Mouse (Mus musculus) liver, postnatal 0 days (tissue): ENCODE data around the gene Cmklr1. TPM values are rescaled to one million over a fixed set of nuclear protein-coding genes. Genes with fewer than 3 reads are reported as not detected.

ENCODE experiments used
- ATAC-seq: fragments of 200-750 bp; cut with Nextera tagmentation; 2 replicates; pipeline ENCODE4 v1.8.0; 2017; ENCODE audit warnings: mild to moderate bottlenecking, moderate library complexity
- DNase-seq: peaks from one replicate; pipeline ENCODE4 v3.0.0-alpha.2; 2016
- H3K27ac ChIP-seq: fragments of 300-500 bp; sonication (generic); 2 replicates; pipeline ENCODE4 v1.5.1; 2014; ENCODE audit warnings: antibody characterized with exemption, moderate library complexity, mild to moderate bottlenecking, low read depth
- H3K27me3 ChIP-seq: fragments of 300-500 bp; sonication (generic); 2 replicates; pipeline ENCODE4 v1.6.1; 2014; ENCODE audit warnings: low read length, control low read depth, mixed read lengths; ENCODE audit not compliant: insufficient read depth
- H3K36me3 ChIP-seq: fragments of 300-500 bp; sonication (generic); replicated peaks from 2 replicates; pipeline ENCODE4 v1.6.1; 2014; ENCODE audit warnings: mild to moderate bottlenecking, control low read depth, low read length, moderate library complexity, mixed read lengths; ENCODE audit not compliant: insufficient read depth
- H3K4me1 ChIP-seq: fragments of 300-500 bp; sonication (generic); 2 replicates; pipeline ENCODE4 v1.6.1; 2014; ENCODE audit warnings: antibody characterized with exemption, mild to moderate bottlenecking, control low read depth; ENCODE audit not compliant: insufficient read depth
- H3K4me2 ChIP-seq: fragments of 300-500 bp; sonication (generic); 2 replicates; pipeline ENCODE4 v1.6.1; 2014; ENCODE audit warnings: low read depth, mild to moderate bottlenecking, low read length, moderate library complexity, mixed read lengths
- H3K4me3 ChIP-seq: fragments of 300-500 bp; sonication (generic); 2 replicates; pipeline ENCODE4 v1.5.1; 2014; ENCODE audit warnings: low read depth, low read length
- H3K9ac ChIP-seq: fragments of 300-500 bp; sonication (generic); replicated peaks from 2 replicates; pipeline ENCODE4 v1.6.1; 2014; ENCODE audit warnings: mild to moderate bottlenecking, moderate library complexity
- H3K9me3 ChIP-seq: fragments of 300-500 bp; sonication (generic); 2 replicates; pipeline ENCODE4 v1.6.1; 2016; ENCODE audit warnings: mild to moderate bottlenecking, control low read depth, low read length, mixed read lengths
- CTCF ChIP-seq: sonication (generic); IDR thresholded peaks from 2 replicates; pipeline ENCODE4 v1.5.1; 2016; ENCODE audit warnings: antibody characterized with exemption, low read depth
- EP300 ChIP-seq: IDR thresholded peaks from 2 replicates; pipeline ENCODE4 v1.6.1; 2016; ENCODE audit warnings: antibody characterized with exemption, low read depth, mild to moderate bottlenecking
- WGBS: fragments of 180-500 bp; shearing (Covaris S2); extraction: QIAGEN DNeasy Blood & Tissue Kit; methylation state at CpG from one replicate; pipeline ENCODE4 v1.1.7; 2014; ENCODE audit not compliant: insufficient replicate concordance; 5-methylcytosine and 5-hydroxymethylcytosine counted together
- polyA plus RNA-seq: library from polyadenylated mRNA; unstranded; fragments of >200 nt; fragmentation: Nextera tagmentation; extraction: Ambion mirVana; gene quantifications from 2 replicates; pipeline ENCODE4 v1.2.1, GENCODE M21; 2015

Cmklr1 gene
- polyA plus RNA-seq, 1 experiment from 2014 or later: 3.5 TPM

GRCm38 (mm10) chr5:113609891-113610290, 40.3 kb downstream of the Cmklr1 start:
- Histone ChIP-seq H3K4me2 (no peak overlapping the region), H3K9me3 (no peaks in the 10 kb centered on the region), H3K27me3 (no peaks in the 10 kb centered on the region), H3K9ac (no peak overlapping the region), H3K36me3 (no peaks in the 10 kb centered on the region), H3K27ac (no peak overlapping the region), H3K4me1 (no peaks in the 10 kb centered on the region), H3K4me3 (no peak overlapping the region)
- DNase-seq: no peak
- no peak for ATAC-seq
- WGBS: 63% methylated on average over 5 of the region's 5 CpGs
- TF ChIP-seq CTCF: no peak
- no peak for TF ChIP-seq EP300

GRCm38 (mm10) chr5:113608511-113608910, 41.7 kb downstream of the Cmklr1 start:
- ATAC-seq: no peak
- H3K4me3 ChIP-seq: no peak overlapping the region
- no peak for TF ChIP-seq CTCF
- no peak for TF ChIP-seq EP300
- H3K36me3 ChIP-seq: no peaks in the 10 kb centered on the region
- WGBS: 65% methylated on average over 8 of the region's 8 CpGs
- H3K27me3 ChIP-seq: no peaks in the 10 kb centered on the region
- no peak overlapping the region for H3K9ac ChIP-seq
- H3K4me2 ChIP-seq: no peak overlapping the region
- no peak overlapping the region for H3K27ac ChIP-seq
- DNase-seq: no peak
- no peaks in the 10 kb centered on the region for H3K4me1 ChIP-seq
- no peaks in the 10 kb centered on the region for H3K9me3 ChIP-seq

GRCm38 (mm10) chr5:113607941-113608431, 42.2 kb downstream of the Cmklr1 start:
- Histone ChIP-seq H3K36me3 (no peaks in the 10 kb centered on the region), H3K27ac (no peak overlapping the region), H3K4me3 (no peak overlapping the region), H3K4me2 (no peak overlapping the region), H3K9ac (no peak overlapping the region), H3K27me3 (no peaks in the 10 kb centered on the region), H3K9me3 (no peaks in the 10 kb centered on the region), H3K4me1 (no peaks in the 10 kb centered on the region)
- WGBS: 22% methylated on average over 13 of the region's 13 CpGs
- DNase-seq: no peak
- no peak for ATAC-seq
- TF ChIP-seq EP300 (no peak), CTCF (no peak)

GRCm38 (mm10) chr5:113606961-113607785, 43.1 kb downstream of the Cmklr1 start:
- WGBS: 55% methylated on average over 8 of the region's 8 CpGs
- no peak overlapping the region for H3K9ac ChIP-seq
- H3K36me3 ChIP-seq: no peaks in the 10 kb centered on the region
- no peak overlapping the region for H3K4me2 ChIP-seq
- H3K27ac ChIP-seq: no peak overlapping the region
- DNase-seq (no peak), ATAC-seq (no peak)
- no peaks in the 10 kb centered on the region for H3K27me3 ChIP-seq
- no peaks in the 10 kb centered on the region for H3K4me1 ChIP-seq
- H3K4me3 ChIP-seq: no peak overlapping the region
- no peaks in the 10 kb centered on the region for H3K9me3 ChIP-seq
- TF ChIP-seq CTCF (no peak), EP300 (no peak)

- H3K9ac ChIP-seq: no peak overlapping the region
- no peak overlapping the region for H3K4me2 ChIP-seq
- H3K9me3 ChIP-seq: no peaks in the 10 kb centered on the region
- no peak overlapping the region for H3K4me3 ChIP-seq
- ATAC-seq (no peak), DNase-seq (no peak)
- no peaks in the 10 kb centered on the region for H3K27me3 ChIP-seq
- H3K27ac ChIP-seq: no peak overlapping the region
- H3K36me3 ChIP-seq: no peaks in the 10 kb centered on the region
- TF ChIP-seq EP300: no peak
- TF ChIP-seq CTCF: no peak
- WGBS: 63% methylated on average over 3 of the region's 3 CpGs
- H3K4me1 ChIP-seq: no peaks in the 10 kb centered on the region
Measured at GRCm38 (mm10) chr5:113606121-113606520, 44.1 kb downstream of the Cmklr1 start.

GRCm38 (mm10) chr5:113604758-113605157, 45.5 kb downstream of the Cmklr1 start:
- WGBS: 64% methylated on average over 4 of the region's 4 CpGs
- DNase-seq (no peak), ATAC-seq (no peak)
- H3K27ac ChIP-seq: no peak overlapping the region
- no peak overlapping the region for H3K9ac ChIP-seq
- no peak overlapping the region for H3K4me2 ChIP-seq
- no peaks in the 10 kb centered on the region for H3K27me3 ChIP-seq
- H3K36me3 ChIP-seq: no peaks in the 10 kb centered on the region
- no peaks in the 10 kb centered on the region for H3K9me3 ChIP-seq
- H3K4me3 ChIP-seq: no peak overlapping the region
- no peaks in the 10 kb centered on the region for H3K4me1 ChIP-seq
- TF ChIP-seq EP300: no peak
- TF ChIP-seq CTCF: no peak
